Mouse (Mus musculus) embryo, embryonic 9.5 days (tissue): ENCODE results near the gene Frem3.

Experiments
- DNase-seq: peaks from one replicate; pipeline ENCODE4 v3.0.0-alpha.2; 2017; ENCODE audit errors: extremely low spot score

The Frem3 gene

GRCm38 (mm10) chr8:80710670-80711400 is 100.0 kb downstream of the Frem3 start:
- no peak for DNase-seq

GRCm38 (mm10) chr8:80714461-80714860 is 103.6 kb downstream of the Frem3 start:
- DNase-seq: no peak

- DNase-seq: no peak
These were observed 121.4 kb downstream of the Frem3 start for GRCm38 (mm10) chr8:80732326-80732725.

DNA sequence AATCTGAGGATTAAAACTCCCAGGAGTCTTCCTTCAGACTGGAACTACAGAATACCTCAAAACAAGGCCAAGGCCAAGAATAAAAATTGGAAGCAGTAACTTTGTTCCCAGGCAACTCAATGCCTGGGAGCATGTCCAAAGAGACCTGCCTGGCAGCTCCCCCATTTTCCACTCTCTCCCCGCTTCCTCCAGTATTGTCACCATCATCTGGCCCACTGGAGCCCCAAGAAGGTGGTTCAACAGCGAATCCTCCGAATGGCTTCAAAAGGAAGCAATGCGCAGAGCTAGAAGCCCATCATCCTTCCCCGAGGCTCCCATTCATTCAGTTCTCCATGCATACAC is 127.1 kb downstream of the Frem3 start:
- DNase-seq: no peak

- DNase-seq: peak; percentile 68
These were observed 127.7 kb downstream of the Frem3 start for GRCm38 (mm10) chr8:80738388-80739154.

DNA sequence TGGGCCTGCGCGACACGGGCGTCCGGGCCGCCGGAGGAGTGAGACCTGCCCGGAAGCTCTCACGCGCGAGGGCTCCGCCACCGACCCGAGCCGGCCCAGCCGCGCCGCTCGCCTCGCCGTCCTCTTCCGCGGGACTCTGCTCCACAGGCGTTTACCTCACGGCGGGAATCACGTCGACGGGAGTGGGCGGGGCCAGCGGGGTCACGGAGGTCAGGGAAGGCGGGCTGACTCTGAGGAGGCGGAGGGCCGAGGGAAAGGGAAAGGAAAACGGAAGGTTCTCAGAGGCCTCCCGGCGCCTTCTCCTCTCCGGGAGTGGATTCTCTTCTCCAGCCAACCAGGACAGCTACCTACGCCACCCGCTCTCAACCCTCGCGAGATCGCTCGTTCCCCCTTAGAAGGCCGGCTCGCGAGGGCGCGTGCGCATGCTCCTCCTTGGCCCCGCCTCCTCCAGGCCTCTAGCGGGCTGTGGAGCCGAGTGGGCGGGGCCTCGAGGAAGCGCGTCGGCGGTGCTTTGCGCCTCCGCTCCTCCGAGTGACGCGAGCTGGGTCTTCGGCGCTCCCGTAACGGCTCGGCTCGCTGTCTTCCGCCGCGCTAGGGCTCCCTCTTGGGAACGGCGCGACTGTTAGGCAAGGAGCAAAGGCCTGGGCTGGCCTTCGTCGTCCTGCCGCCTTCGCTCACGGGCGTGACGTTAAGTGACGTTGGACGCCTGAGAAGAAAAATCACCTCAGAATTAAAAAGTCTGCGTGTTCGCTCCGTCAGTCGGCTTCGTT is 128.5 kb downstream of the Frem3 start, which contains the start of gene Smarca5:
Gene Smarca5, minus strand, starts transcription at position 343 of the 770 bp plus-strand sequence.
- DNase-seq: peak; percentile 85

- DNase-seq: no peak
These were observed 129.1 kb downstream of the Frem3 start for GRCm38 (mm10) chr8:80739932-80740331.
